Mouse (Mus musculus) monocyte, adult 5-6 weeks (primary cell): ENCODE results near the gene Snapc4. TPM values are rescaled to one million over a fixed set of nuclear protein-coding genes. Genes with fewer than 3 reads are reported as not detected.

Experiments used
- ATAC-seq: fragments of 153-309, 156-312 bp; replicated peaks from 2 replicates; pipeline ENCODE4 v1.8.0; 2017; ENCODE audit warnings: mild to moderate bottlenecking; ENCODE audit not compliant: low TSS enrichment, insufficient number of reproducible peaks, severe bottlenecking, poor library complexity, low FRiP score
- total RNA-seq: library from RNA; stranded (forward); fragments of 200-1000, 200-491, 200-594 nt; gene quantifications from 3 replicates; pipeline ENCODE4 v1.2.3, GENCODE M21; 2017

The Snapc4 gene
- total RNA-seq, 1 experiment from 2014 or later = 29.6 TPM

DNA sequence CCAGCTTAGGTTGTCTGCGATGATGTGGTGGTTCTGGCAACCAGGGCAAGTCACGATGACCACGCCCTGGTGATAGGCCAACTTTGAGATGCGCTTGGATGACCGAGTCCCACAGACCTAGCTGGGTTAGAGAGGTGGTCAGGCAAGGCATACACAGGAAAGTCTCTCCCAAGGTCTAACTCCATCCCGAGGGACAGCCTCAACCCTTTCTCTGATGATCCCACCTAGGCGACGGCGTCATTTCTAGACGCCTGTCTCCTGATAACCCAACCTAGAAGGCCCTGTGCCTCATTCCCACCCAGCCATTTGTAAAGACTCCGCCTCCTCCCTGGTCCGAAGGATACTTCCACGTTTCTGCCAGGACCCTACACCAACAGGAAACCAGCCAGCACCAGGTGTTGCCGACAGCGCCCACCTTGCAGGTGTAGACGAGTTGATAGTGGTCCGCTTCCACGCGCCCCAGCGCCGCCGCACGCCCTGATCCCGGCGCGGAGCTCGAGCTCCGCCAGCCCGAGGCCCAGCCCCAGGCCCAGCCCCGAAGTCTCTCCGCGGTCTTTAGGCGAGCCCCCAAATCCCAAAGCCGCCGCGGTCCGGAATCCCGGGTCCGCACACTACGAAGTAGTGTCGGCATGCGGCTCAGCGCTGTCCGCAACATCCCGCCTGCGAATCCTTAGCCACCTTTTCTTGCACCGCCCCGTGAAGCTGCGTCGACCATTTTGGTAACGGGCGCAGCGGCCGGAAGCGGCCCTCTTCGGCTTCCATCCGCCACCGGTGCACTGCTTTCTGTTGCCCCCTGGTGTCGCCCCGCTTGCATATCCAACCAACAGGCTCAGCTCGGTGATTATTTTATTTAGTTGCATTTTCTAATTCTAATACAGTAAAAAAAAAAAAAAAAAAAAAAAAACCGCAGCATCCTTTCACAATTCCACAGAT lies 28.8 kb downstream of the Snapc4 start, which contains the start of gene Dnlz:
TSS of gene Dnlz (minus strand) at position 753 of the 933 bp plus-strand sequence.
- ATAC-seq = peak; percentile 84

DNA sequence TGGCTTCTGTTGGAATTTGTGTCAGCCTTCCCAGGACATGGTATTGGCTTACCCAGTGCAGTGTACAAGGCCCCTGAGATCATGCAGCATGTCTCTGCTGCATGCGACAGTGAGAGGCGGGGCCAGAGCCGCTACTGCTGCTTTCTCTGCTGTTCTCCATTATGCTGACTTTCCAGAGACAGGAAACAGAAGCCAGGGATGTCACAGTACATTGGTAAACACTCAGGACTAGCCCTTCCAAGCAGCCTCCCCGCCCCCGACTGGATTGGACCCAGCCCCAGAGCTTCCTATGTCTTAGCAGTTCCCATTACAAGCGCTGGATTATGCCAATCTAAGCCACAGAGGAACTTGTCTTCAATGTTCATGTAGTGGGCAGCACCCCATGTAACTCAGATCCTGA lies 32.2 kb downstream of the Snapc4 start:
- ATAC-seq = no peak

DNA sequence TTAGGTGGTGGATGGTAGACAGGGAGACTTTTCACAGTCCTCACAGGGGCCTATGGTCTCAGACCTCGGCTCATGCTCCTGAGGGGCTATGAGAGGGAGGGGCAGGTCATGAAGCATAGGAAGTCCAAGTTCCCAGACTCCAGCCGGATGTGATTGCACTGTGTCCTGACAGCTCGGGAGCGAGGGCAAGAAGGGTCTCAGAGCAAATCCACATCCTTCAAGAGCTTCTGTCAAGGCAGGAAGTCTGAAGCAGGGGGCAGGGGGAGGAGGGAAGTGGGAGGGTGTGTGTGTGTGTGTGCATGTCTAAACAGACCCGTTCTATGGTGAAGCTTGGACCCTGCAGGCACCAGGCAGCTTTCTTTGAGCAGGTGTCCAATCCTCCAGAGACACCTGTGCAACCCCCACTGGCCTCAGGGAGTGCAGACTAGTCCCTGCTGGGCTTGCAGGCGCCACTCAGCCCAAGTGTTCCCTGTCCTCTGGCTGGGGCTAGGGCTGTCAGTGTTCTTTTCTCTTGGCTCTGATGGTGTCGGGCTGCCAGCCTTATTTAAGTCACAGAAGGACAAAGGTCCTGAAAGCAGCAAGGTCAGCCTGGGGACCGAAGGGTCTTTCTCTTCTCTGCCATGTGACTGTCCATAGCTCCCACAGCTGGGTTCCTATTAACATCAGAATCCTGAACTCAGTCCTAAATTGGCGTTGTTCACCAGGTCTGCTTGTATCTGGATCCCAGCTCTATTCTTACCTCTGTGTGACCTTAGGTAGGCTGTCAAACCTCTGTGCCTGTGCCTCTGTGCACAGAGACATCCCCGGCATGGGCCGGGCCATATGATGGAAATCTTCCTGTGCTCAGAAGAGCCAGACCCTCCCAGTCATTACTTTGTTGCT lies 37.6 kb downstream of the Snapc4 start:
- no peak for ATAC-seq

DNA sequence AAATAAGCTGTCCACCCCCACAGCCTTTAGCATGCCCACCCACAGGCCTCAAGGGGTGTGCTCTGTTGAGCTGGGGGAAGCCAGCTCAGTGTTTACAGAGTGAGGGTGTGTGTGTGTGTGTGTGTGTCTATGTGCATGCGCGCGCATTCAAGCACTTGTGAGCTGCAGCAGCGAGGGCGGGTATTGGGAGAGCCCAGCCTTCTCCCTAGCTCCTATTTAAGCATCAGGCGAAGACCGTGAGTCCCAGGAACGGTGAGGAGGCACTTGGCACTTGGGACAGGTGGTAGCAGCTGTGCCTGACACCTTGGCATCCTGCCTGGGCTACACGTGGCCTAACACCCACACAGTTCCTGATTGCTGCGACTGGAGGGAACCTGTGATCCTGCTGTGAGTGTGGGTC lies 38.4 kb downstream of the Snapc4 start:
- ATAC-seq = no peak

DNA sequence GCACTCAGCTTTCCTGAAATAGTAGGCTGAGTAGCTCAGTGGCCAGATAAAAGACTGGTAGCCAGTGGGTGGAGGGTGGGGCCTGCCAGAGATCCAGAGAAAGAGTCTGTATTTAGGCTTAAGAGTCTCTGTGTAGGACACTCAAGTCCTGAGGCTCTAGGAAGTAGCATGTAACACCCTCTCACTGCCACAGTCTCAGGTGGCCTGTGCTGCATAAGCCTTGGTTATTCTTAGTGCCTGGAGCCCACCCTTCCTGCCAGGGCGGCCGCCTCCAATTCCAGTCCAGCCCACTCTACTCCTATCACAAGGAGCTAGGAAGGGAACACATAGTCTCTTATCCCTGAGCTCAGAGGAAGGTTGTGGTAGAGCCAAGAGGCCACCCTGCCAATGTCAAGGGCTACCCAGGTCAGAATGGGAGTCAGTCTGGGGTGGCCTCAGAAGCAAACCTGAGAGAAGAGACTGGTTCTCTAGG lies 38.9 kb downstream of the Snapc4 start:
- no peak for ATAC-seq

DNA sequence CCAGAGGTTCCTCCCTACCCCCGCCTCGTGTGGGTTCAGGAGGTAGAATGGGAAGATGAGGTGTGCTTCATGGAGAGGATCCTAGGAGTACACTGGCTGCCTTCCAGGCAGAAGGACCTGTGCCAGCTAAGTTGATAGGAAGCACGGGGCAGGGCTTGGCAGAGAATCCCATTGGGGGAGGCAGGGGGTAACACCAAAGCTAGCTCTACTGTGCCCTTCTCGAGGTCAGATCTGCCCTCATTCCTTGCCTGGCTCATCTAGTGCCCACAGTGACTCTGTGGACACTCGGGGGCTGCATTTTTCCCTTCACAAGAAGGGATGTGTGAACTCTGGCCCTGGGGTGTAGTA lies 41.3 kb downstream of the Snapc4 start:
- ATAC-seq = no peak

DNA sequence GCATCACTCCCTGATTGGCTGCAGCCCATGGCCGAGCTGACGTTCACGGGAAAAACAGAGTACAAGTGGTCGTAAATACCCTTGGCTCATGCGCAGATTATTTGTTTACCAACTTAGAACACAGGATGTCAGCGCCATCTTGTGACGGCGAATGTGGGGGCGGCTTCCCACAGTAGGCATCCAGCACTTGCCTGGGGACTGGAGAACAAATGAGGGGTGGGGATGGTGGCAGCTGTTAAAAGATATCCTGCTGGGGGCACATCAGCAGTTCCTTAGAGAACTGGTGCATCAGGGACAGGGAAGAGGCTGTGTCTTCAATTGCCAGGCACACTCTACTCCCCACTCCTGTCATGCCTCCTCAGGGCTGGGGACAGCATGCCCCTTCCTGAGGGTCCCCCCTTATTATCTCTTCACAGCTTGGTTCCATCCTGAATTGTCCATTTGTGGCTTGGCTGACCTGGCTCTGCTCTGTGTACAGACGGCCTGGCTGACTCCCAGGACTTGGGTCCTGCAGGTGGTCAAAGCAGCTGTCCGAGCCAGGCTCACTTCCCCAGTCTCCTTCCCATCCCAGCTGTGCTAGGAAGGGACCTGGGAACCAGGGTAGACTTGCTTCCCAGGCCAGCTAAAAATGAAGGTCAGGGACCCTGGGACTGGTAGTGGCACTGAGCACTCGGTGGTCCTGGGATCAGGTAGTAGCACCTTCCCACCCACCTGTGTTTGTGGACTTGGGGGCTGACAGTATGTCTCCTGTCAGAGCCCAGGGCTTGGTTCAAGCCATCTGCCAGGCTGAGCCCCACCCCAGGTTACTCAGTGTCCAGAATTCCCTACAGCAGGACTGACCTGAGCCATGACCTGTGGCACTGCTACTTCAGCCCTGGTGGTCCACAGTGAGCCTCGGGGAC lies 41.9 kb downstream of the Snapc4 start:
- ATAC-seq = 0 out of 2 replicates have a peak, but pooled peaks have one; percentile 13

DNA sequence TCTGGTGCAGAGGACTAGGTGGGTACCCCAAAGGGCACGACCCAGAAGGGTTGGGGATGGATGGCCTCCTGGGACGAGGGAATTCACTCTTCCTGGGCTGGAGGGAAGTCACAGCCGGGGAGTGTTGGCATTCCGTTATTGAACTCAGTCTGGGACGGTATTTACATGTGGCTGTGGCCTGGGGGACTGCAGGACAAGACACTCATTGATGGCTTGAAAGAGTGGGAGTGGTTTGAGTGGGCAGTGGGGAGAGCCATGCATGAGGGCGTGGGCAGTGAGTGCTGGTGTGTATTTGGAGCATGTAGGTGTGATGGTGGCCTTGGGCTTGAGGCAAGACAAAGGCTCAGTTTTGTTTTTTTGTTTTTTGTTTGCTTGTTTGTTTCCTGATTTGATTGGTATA lies 49.8 kb downstream of the Snapc4 start:
- no peak for ATAC-seq

DNA sequence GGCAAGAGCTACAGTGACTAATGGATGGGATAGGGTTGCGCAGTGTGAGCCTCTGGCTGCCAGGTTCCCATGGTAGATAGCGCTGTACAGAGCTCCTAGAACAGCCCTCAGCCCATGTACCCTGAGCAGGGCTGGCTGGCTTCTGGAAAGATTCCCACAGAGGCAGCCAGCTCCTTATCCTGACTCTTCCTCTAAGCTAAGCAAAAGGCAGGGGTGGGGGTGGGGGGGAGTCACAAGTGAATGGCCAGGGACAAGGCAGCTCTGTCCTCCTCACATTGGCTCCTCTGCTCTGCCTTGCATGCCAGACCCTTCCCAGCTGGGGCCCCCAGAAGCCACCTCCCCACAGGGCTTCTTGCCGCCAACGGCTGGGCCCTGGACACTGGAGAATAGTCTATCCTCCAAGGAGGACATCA lies 50.4 kb downstream of the Snapc4 start:
- ATAC-seq = no peak

DNA sequence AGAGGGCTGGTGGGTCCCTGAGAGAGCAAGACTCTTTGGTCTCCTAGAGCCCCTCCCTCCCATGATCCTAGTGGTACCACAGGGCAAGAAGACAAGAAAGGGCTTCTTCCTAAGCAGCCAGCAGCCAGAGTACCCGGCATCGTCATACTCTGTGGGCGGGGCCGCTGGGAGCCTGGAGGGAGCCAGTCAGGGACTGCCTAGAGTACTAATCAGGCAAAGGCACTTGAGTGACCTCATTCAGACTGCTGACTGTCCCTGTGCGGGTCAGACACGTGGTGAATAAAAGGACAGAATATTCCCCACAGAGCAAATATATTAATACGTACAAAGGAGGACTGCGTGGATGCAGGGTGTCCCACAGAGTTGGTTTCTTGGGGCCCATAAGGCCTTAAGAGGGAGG lies 51.1 kb downstream of the Snapc4 start:
- ATAC-seq = no peak

DNA sequence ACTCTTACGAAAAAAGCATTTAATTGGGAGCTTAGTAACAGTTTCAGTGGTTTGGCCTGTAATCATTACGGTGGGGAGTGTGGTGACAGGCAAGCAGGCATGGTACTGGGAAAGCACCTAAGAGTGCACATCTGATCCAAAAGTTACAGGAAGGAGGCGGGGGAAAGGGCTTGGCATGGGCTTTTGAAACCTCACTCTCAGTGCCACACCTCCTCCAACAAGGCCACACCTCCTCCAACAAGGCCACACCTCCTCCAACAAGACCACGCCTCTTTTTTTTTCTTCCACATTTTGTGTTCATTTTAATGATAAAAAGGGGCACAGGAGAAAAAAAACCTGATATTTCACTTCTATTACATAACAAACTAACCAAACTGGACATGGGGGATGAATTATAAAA lies 52.6 kb downstream of the Snapc4 start:
- ATAC-seq = no peak

DNA sequence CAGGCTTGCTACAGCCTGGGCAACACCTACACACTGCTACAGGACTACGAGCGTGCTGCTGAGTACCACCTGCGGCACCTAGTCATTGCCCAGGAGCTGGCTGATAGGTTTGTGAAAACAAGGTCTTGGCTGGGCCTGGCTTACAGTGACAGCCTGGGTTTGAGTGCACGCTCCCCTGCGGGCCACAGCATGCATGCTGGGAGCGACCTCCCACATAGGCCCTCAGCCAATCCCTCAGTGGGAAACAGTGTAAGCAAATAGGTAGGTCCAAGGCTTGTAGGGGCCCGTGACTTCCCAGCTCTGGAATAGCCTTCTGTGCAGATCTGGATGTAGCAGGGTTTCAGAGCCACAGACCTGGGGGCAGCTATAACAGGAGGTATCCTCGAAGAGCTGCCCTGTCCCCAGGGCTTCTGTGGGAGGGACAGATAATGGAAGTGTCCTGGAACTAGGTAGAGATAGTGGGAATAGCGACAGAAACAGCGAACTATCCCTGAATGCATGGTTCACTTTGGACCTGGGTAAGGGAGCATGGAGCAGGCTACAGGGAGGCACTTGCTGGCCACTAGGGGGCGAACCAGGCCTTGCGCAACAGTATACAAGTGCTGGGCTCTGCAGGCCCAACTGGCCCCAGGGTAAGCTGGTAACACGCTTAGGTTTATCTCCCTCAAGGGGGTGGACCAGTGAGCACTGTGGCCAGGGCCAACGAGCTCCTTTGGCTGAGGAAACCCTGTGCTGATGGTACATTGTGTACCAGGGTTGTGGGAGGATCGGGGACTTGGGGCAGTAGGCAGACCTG lies 54.9 kb downstream of the Snapc4 start:
- peak; percentile 68 for ATAC-seq

DNA sequence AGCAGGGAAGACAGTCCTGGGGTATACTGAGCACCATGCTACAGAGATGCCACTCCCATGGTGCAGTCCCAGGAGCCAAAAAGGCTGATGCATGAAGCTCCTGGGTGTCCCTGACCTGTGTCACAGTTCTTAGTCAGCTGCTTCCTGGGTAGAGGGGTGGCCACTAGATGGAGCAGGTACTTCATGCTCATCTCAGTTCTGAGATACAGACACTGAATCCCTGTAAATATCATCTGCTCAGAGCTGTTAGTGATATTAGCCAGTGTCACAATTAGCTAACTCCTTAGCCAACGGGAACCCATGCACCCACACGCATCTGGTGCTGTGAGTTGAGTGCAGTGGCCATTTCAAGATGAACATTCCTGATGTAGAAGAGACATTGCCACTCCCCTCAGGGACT lies 55.5 kb downstream of the Snapc4 start:
- ATAC-seq = no peak

DNA sequence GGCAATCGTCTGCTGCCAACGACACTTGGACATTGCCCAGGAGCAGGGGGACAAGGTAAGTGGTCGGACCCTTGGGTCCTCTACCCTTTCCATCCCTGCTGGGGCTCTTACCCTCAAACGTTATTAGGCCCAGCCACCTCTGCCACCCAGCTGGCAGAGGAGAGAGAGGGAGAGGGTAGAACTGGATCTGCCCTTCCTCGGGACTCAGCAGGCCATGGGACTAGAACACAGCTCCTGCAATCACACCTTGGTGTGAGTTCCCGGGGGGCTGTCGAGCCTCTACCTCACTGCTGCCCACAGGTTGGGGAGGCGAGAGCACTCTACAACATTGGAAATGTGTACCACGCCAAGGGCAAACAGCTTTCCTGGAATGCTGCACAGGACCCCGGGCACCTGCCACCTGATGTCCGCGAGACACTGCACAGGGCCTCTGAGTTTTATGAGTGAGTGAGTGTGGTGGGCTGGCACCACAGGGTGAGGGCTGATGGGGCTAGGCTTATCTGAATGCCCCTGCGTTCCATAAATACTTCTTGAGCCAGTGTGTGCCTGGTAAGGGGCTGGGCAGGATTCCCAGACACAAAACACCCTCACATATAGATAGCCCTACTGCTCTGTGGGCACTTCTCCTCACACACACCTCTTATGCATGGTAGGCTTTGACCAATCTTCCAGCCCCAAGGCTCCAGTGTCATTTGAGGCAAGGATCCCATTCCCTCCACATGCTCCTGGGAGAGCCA lies 56.7 kb downstream of the Snapc4 start:
- no peak for ATAC-seq

DNA sequence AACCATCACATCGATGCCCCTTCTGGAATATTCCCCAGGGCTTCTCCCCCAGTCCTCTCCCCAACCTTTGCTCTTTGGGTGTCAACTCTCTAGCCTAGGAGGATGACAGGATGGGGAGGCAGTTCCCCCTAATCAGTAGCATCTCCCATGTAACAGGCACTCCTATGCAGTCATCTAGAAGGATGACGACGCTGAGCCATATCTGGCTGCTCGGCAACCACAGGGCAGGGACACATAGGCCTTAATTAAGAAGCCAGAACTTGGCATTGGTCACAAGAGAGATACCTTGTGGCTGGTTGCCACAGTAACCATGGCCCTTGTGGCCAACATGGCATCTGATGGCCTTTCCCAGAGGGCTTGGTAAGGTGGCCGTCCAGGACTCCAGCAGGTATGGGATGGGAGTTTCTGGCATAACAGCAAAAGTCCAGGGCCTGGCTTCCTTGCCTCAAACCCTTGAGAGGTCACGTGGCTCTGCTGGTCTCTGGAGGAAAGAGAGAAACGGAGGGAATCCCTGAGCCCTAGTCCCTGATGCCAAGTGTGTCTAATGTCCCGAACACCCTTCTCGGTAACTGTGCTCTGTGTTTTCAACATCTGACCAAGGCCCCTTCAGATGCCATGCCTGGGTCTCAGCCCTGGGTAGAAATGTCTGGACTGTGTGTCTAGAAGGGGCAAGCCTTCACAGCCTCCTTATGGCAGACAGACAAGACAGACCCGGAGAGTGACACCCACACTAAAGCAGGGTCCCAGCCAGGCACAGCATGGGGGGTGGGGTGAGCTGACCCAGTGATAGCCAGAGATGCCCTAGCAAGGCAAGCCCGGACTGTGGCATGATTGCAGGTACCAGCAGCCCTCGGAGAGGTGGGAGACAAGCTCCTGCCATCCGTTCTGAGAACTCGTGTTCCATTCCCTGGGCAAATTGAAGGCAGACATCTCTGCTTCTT lies 59.9 kb downstream of the Snapc4 start:
- ATAC-seq = no peak

DNA sequence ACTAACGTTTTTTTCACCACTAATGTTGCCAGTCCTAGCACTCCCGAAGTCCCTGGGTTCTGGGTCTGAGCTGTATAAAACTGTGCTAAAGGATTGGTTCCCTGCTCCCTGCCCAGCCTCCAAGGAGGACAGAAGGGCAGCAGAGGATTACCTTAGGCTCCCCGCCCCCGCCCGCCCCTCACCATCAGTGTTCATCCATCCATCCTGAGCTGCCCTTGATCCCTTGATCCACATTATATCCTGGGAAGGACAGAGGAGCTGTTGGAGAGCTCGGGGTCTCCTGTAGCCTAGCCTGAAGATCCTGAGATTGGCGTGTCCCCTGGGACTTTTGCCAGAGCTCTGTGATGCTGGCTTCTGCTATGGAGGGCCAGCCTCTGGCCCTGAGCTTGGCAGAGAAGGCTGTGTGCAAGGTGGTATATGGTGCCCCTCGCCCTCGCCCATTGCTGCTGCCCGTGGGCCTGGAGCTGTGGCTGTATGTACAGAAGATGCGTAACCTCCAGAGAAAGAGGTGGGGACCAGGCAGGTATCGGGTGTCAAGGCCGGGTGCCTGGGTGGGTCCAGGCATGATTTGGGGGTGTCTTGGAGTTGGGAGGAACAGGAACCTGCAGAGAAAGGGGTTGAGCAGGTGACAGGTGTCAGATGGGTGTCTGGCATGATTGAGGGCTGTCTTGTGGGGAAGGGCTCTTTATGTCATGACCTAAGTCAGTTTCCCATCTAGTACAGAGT lies 60.8 kb downstream of the Snapc4 start:
- ATAC-seq = no peak
